Mouse (Mus musculus) C2C12 (cell line): ENCODE data around the gene Mitf.

ENCODE experiments used
- CTCF ChIP-seq: IDR thresholded peaks from one replicate; pipeline ENCODE4 v1.5.1; 2011; ENCODE audit not compliant: control insufficient read depth, insufficient read depth, insufficient read length
- MAX ChIP-seq: IDR thresholded peaks from one replicate; pipeline ENCODE4 v1.6.1; 2011; ENCODE audit warnings: mild to moderate bottlenecking, control low read depth
- USF1 ChIP-seq: IDR thresholded peaks from one replicate; pipeline ENCODE4 v1.6.1; 2011; ENCODE audit warnings: low read depth, mild to moderate bottlenecking, control low read depth, moderate library complexity

DNA sequence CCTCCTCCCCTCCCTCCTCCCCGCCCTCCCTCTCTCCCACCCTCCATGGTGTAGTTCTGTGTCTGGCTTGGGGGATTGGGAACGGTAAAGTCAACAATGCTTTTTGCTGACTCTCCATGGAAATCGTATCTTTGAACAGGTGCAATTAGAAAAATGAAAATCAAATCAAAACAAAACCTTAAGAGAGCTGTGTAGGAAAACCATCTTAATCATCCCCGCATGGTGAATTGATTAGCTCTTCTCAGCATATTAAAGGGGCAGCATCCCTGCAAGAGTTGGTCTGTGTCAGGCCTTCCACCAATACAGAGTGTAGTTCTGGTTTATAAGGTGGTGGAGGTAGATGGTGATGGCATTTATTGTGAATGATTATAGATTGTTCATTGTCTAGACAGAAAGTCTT, 20.0 kb upstream of the Mitf start:
- no peak for TF ChIP-seq CTCF
- no peak for TF ChIP-seq MAX
- TF ChIP-seq USF1, result no peak
